Mouse (Mus musculus) cerebellum, adult 9-10 months (tissue): ENCODE measurements around the gene Cep78.

Source experiments
- DNase-seq: peaks from one replicate; pipeline ENCODE4 v3.0.0; 2022

Cep78 gene

GRCm38 (mm10) chr19:15984449-15985171, at the start of gene Cep78:
Gene Cep78 (minus strand): TSS chr19:15984989.
- peak; percentile 91 for DNase-seq

GRCm38 (mm10) chr19:16031276-16031675, 46.5 kb upstream of the Cep78 start:
- DNase-seq: peak; percentile 16

GRCm38 (mm10) chr19:16029253-16029771, 44.5 kb upstream of the Cep78 start:
- peak; percentile 77 for DNase-seq

- DNase-seq: no peak
Measured at GRCm38 (mm10) chr19:16028746-16029252, 44.0 kb upstream of the Cep78 start.

GRCm38 (mm10) chr19:16027876-16028670, 43.3 kb upstream of the Cep78 start:
- no peak for DNase-seq

GRCm38 (mm10) chr19:16026276-16026675, 41.5 kb upstream of the Cep78 start:
- no peak for DNase-seq

- DNase-seq: no peak
Measured at GRCm38 (mm10) chr19:16022178-16022577, 37.4 kb upstream of the Cep78 start.

- no peak for DNase-seq
Measured at GRCm38 (mm10) chr19:16016171-16016570, 31.4 kb upstream of the Cep78 start.

GRCm38 (mm10) chr19:16015191-16015968, 30.6 kb upstream of the Cep78 start:
- DNase-seq: no peak

GRCm38 (mm10) chr19:16009746-16010337, 25.1 kb upstream of the Cep78 start:
- DNase-seq: no peak

GRCm38 (mm10) chr19:16009111-16009510, 24.3 kb upstream of the Cep78 start:
- DNase-seq: no peak

- DNase-seq: no peak
Measured at GRCm38 (mm10) chr19:16007131-16007530, 22.3 kb upstream of the Cep78 start.

- peak; percentile 71 for DNase-seq
Measured at GRCm38 (mm10) chr19:15998157-15998556, 13.4 kb upstream of the Cep78 start.

GRCm38 (mm10) chr19:15996901-15997564, 12.2 kb upstream of the Cep78 start:
- peak; percentile 88 for DNase-seq

GRCm38 (mm10) chr19:15990102-15990501, 5.3 kb upstream of the Cep78 start:
- DNase-seq: no peak

GRCm38 (mm10) chr19:15985172-15985713, 454 bp upstream of the Cep78 start:
- no peak for DNase-seq

GRCm38 (mm10) chr19:15983739-15984344, 947 bp downstream of the Cep78 start:
- DNase-seq: no peak

- DNase-seq: peak; percentile 52
Measured at GRCm38 (mm10) chr19:15982926-15983738, 1.7 kb downstream of the Cep78 start.

- DNase-seq: peak; percentile 80
Measured at GRCm38 (mm10) chr19:15981861-15982260, 2.9 kb downstream of the Cep78 start.

- DNase-seq: no peak
Measured at GRCm38 (mm10) chr19:15973365-15973764, 11.4 kb downstream of the Cep78 start.
